Mouse (Mus musculus) A20 (cell line): ENCODE data around the gene Gm2244.
"Not testable (repeated sequence)": the region's sequence is repeated elsewhere in the genome, so short reads cannot be mapped to it uniquely, and the experiment has no call there.

Experiments used
- DNase-seq: peaks from one replicate; pipeline ENCODE4 v3.0.0-alpha.2; 2011; ENCODE audit warnings: low read depth, low spot score

The Gm2244 gene

GRCm38 (mm10) chr14:19549863-19550262 lies at the start of gene Gm2244:
TSS of gene Gm2244 (minus strand) at chr14:19549963.
- DNase-seq: not testable (repeated sequence)

GRCm38 (mm10) chr14:19584804-19585667 lies 35.3 kb upstream of the Gm2244 start, which contains the start of gene Gm2237:
TSS of gene Gm2237 (minus strand) at chr14:19585135.
- DNase-seq: peak; percentile 22
